Comparison of ENCODE assay signal across 29 mouse cellular contexts in the genomic region with DNA sequence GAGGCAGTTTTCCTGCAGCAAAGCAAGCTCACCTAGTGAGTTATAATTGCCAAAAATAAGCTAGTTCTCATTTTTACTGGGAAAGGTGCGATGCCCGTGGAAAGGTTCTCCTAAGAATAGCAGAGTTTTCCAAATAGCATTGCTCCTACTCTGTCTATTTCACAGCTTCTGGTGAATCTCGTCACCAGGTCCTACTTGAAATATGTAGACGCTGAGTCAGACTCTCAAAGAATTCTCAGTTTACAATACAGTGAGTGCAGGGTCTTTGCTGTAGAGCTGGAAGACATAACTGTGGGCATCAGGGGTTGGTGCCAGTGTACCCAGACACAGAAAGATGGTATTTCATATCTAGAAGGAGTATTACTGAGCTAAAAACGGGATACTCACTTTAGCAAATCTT. TPM values are rescaled to one million over a fixed set of nuclear protein-coding genes. Genes with fewer than 3 reads are reported as not detected.
A peak's percentile ranks its signal among the peaks of the same experiment; 100 is the strongest.
DNase-seq lines count a peak whose midpoint lies in the region; ATAC-seq and TF ChIP-seq lines count a peak whose summit lies in the region.
"Had no signal": no experiment of that assay in that cellular context is flagged by ENCODE, and none has a peak within 500 bp of the region (broad histone marks: within the 10 kb centered on the region; RNA-seq: fewer than 3 reads in every experiment).

No protein-coding gene starts in this region.

- no peaks in the 10 kb centered on the region for H3K79me2 ChIP-seq in heart, adult 2 months (replicated peaks; ENCODE audit: control insufficient read depth, insufficient read depth, low read length)

- H3K36me3 ChIP-seq in heart, adult 2 months (ENCODE audit: control insufficient read depth, insufficient read depth, low read length), result no peaks in the 10 kb centered on the region
- H3K36me3 ChIP-seq in lung, embryonic 15.5 days, result peaks cover 9% of the 10 kb centered on the region
- H3K36me3 ChIP-seq in lung, postnatal 0 days (ENCODE audit: insufficient read depth, low read length), result peaks cover 13% of the 10 kb centered on the region
- H3K36me3 ChIP-seq: G1E had no signal

- no peak for ATAC-seq in lung, embryonic 15.5 days (ENCODE audit: borderline replicate concordance, extremely low read depth, low FRiP score, low TSS enrichment)
- ATAC-seq in lung, postnatal 0 days, result peak; percentile 49
- ATAC-seq: CD4-positive, CD25-positive, alpha-beta regulatory T cell, adult 4 months; forebrain, embryonic 14.5 days; forebrain, embryonic 16.5 days had no signal

- TF ChIP-seq CTCF in heart, adult 2 months (IDR thresholded peaks at IDR 0.05), result no peak
- TF ChIP-seq CTCF in lung, adult 2 months (IDR thresholded peaks at IDR 0.05; ENCODE audit: insufficient read depth, low read length), result no peak
- TF ChIP-seq CTCF in lung, postnatal 0 days (IDR thresholded peaks at IDR 0.05), result no peak

- no peak overlapping the region for H3K9ac ChIP-seq in heart, adult 2 months (ENCODE audit: low read depth, low read length)
- H3K9ac ChIP-seq in lung, embryonic 15.5 days, result no peak overlapping the region
- no peak overlapping the region for H3K9ac ChIP-seq in lung, postnatal 0 days (replicated peaks; ENCODE audit: low read depth)
- H3K9ac ChIP-seq: embryonic facial prominence, embryonic 13.5 days; embryonic facial prominence, embryonic 15.5 days; forebrain, embryonic 12.5 days had no signal

- H3K4me1 ChIP-seq in heart, adult 2 months (ENCODE audit: control insufficient read depth, insufficient read depth, low read length), result no peaks in the 10 kb centered on the region
- H3K4me1 ChIP-seq in lung, embryonic 15.5 days, result 0 out of 2 replicates have a peak, but pooled peaks cover 5% of the 10 kb centered on the region
- 0 out of 2 replicates have a peak, but pooled peaks cover 5% of the 10 kb centered on the region for H3K4me1 ChIP-seq in lung, adult 2 months (ENCODE audit: control insufficient read depth, insufficient read depth, low read length)
- no peaks in the 10 kb centered on the region for H3K4me1 ChIP-seq in lung, postnatal 0 days (ENCODE audit: insufficient read depth, low read depth, low read length)
- H3K4me1 ChIP-seq: embryonic facial prominence, embryonic 13.5 days; embryonic facial prominence, embryonic 15.5 days; forebrain, embryonic 12.5 days had no signal

- TF ChIP-seq POLR2A in heart, adult 2 months (IDR thresholded peaks at IDR 0.05; ENCODE audit: insufficient read depth, low read depth, low read length), result no peak
- TF ChIP-seq POLR2A in lung, adult 2 months (IDR thresholded peaks at IDR 0.05; ENCODE audit: borderline replicate concordance, extremely low read depth, low read depth, low read length), result no peak

- WGBS in heart, adult 2 months, result 86% methylated on average over 5 of the region's 5 CpGs
- WGBS in lung, embryonic 15.5 days, result 59% methylated on average over 5 of the region's 5 CpGs
- WGBS in lung, adult 2 months, result 72% methylated on average over 5 of the region's 5 CpGs
- 57% methylated on average over 5 of the region's 5 CpGs for WGBS in lung, postnatal 0 days

- H3K27me3 ChIP-seq in heart, adult 2 months (ENCODE audit: control insufficient read depth, insufficient read depth, low read length), result no peaks in the 10 kb centered on the region
- H3K27me3 ChIP-seq in lung, embryonic 15.5 days, result no peaks in the 10 kb centered on the region
- H3K27me3 ChIP-seq in lung, postnatal 0 days (replicated peaks; ENCODE audit: insufficient read depth, low read length), result no peaks in the 10 kb centered on the region
- H3K27me3 ChIP-seq: CH12.LX; embryonic facial prominence, embryonic 13.5 days; embryonic facial prominence, embryonic 15.5 days; forebrain, embryonic 12.5 days had no signal

- intact Hi-C loops in heart, adult 2 months (cut with DNase I), result no loop called here

- H3K4me2 ChIP-seq in lung, embryonic 15.5 days, result no peak overlapping the region
- H3K4me2 ChIP-seq in lung, postnatal 0 days (replicated peaks; ENCODE audit: low read depth, low read length), result no peak overlapping the region
- H3K4me2 ChIP-seq: embryonic facial prominence, embryonic 13.5 days; embryonic facial prominence, embryonic 15.5 days; forebrain, embryonic 12.5 days had no signal

- H3K9me3 ChIP-seq in lung, embryonic 15.5 days, result no peaks in the 10 kb centered on the region
- H3K9me3 ChIP-seq in lung, postnatal 0 days (ENCODE audit: low read length), result no peaks in the 10 kb centered on the region
- H3K9me3 ChIP-seq: embryonic facial prominence, embryonic 13.5 days; embryonic facial prominence, embryonic 15.5 days; forebrain, embryonic 10.5 days; forebrain, embryonic 12.5 days; G1E had no signal

- H3K4me3 ChIP-seq in heart, adult 2 months, result no peak overlapping the region
- no peak overlapping the region for H3K4me3 ChIP-seq in lung, embryonic 15.5 days
- no peak overlapping the region for H3K4me3 ChIP-seq in lung, adult 2 months (replicated peaks; ENCODE audit: extremely low read depth, low read depth, low read length)
- no peak overlapping the region for H3K4me3 ChIP-seq in lung, postnatal 0 days (ENCODE audit: low read depth, low read length)
- H3K4me3 ChIP-seq: embryonic facial prominence, embryonic 13.5 days; embryonic facial prominence, embryonic 15.5 days; erythroblast, embryonic 14.5 days; forebrain, embryonic 10.5 days; forebrain, embryonic 12.5 days had no signal

- peak; percentile 55 for DNase-seq in heart, adult 11 months
- DNase-seq in heart, adult 2 months, result no peak
- no peak for DNase-seq in lung, adult 2 months
- DNase-seq in lung, postnatal 0 days (ENCODE audit: low spot score), result peak; percentile 70
- no peak for DNase-seq in lung, postnatal 14 days
- DNase-seq in lung, postnatal 36 days, result peak; percentile 53
- DNase-seq in MN1 (ENCODE audit: low spot score), result no peak
- DNase-seq: adrenal gland, adult 2 months; adrenal gland, postnatal 10 days; adrenal gland, postnatal 36 days; B cell, adult 2 months; cerebellum, adult 11 months; cerebellum, adult 18-20 months; cerebellum, adult 8-10 months; cerebellum, adult 9-11 months; cerebellum, postnatal 14 days; cerebellum, postnatal 36 days; embryo, embryonic 11 days had no signal

- no peak overlapping the region for H3K27ac ChIP-seq in heart, adult 2 months
- peak overlapping the region; percentile 91 for H3K27ac ChIP-seq in lung, embryonic 15.5 days
- H3K27ac ChIP-seq in lung, postnatal 0 days (ENCODE audit: low read length), result peak overlapping the region; percentile 73
- H3K27ac ChIP-seq: embryonic facial prominence, embryonic 13.5 days; embryonic facial prominence, embryonic 15.5 days; forebrain, embryonic 10.5 days; forebrain, embryonic 12.5 days had no signal

- TF ChIP-seq EP300 in heart, adult 2 months (IDR thresholded peaks at IDR 0.05; ENCODE audit: insufficient read depth, low read depth, low read length), result no peak
- TF ChIP-seq EP300 in lung, postnatal 0 days (IDR thresholded peaks at IDR 0.05), result peak; percentile 96

RNA-seq across cellular contexts. Expression of a gene that starts 22.3 kb away (rescaled TPM):
- total RNA-seq in heart, adult 2 months (2021), result 10 to 100 TPM in 1 of 2 experiments, 1 to 10 TPM in 1; 9.6 to 11.7 TPM
- 2.2 and 4.2 TPM in 2 replicates for polyA plus RNA-seq in heart, adult 2 months (2012; rRNA removed)
- polyA plus RNA-seq in lung, embryonic 15.5 days (2015; fragmentation: Nextera tagmentation; extraction: Ambion mirVana), result 3.5 and 3.7 TPM in 2 replicates
- 2.9 and 4.2 TPM in 2 replicates for polyA plus RNA-seq in lung, adult 2 months (2012; rRNA removed)
- 5.6 and 6.1 TPM in 2 replicates for polyA plus RNA-seq in lung, postnatal 0 days (2015; fragmentation: Nextera tagmentation; extraction: Ambion mirVana)
- polyA plus RNA-seq: erythroblast, embryonic 14.5 days; G1E had no signal

RNA-seq across cellular contexts. Expression of a gene that starts 42.6 kb away (rescaled TPM):
- total RNA-seq in heart, adult 2 months (2021), result 10 to 100 TPM; 11.5 to 12.3 TPM
- 7.5 and 12.1 TPM in 2 replicates for polyA plus RNA-seq in heart, adult 2 months (2012; rRNA removed)
- polyA plus RNA-seq in lung, embryonic 15.5 days (2015; fragmentation: Nextera tagmentation; extraction: Ambion mirVana), result 6.0 and 6.7 TPM in 2 replicates
- polyA plus RNA-seq in lung, adult 2 months (2012; rRNA removed), result 28.5 and 35.0 TPM in 2 replicates
- polyA plus RNA-seq in lung, postnatal 0 days (2015; fragmentation: Nextera tagmentation; extraction: Ambion mirVana), result 5.4 and 5.7 TPM in 2 replicates

RNA-seq across cellular contexts. Expression of a gene that starts 45.7 kb away (rescaled TPM):
- under 1 TPM in 1 of 2 experiments, not detected in 1; 0.37 TPM for total RNA-seq in heart, adult 2 months (2021)
- polyA plus RNA-seq in heart, adult 2 months (2012; rRNA removed), result 0.14 and 0.32 TPM in 2 replicates
- 41.1 TPM in 2 replicates for polyA plus RNA-seq in lung, embryonic 15.5 days (2015; fragmentation: Nextera tagmentation; extraction: Ambion mirVana)
- 0.12 and 0.44 TPM in 2 replicates for polyA plus RNA-seq in lung, adult 2 months (2012; rRNA removed)
- 3.2 and 3.5 TPM in 2 replicates for polyA plus RNA-seq in lung, postnatal 0 days (2015; fragmentation: Nextera tagmentation; extraction: Ambion mirVana)

Comparison
In these comparisons a context has a peak if more than half of its experiments do, and no peak if none do; other contexts are left out.
1. DNase-seq: peak in heart, adult 11 months (single experiment), lung, postnatal 0 days (single experiment) and lung, postnatal 36 days (single experiment); none in heart, adult 2 months (0 of 2), lung, adult 2 months (single experiment), lung, postnatal 14 days (single experiment) and MN1 (single experiment).